Mouse (Mus musculus): ENCODE measurements around the gene Kctd7. TPM values are rescaled to one million over a fixed set of nuclear protein-coding genes. Genes with fewer than 3 reads are reported as not detected.

Kctd7 gene
- polyA plus RNA-seq, 1 experiment from 2014 or later, result 3.7 TPM

DNA sequence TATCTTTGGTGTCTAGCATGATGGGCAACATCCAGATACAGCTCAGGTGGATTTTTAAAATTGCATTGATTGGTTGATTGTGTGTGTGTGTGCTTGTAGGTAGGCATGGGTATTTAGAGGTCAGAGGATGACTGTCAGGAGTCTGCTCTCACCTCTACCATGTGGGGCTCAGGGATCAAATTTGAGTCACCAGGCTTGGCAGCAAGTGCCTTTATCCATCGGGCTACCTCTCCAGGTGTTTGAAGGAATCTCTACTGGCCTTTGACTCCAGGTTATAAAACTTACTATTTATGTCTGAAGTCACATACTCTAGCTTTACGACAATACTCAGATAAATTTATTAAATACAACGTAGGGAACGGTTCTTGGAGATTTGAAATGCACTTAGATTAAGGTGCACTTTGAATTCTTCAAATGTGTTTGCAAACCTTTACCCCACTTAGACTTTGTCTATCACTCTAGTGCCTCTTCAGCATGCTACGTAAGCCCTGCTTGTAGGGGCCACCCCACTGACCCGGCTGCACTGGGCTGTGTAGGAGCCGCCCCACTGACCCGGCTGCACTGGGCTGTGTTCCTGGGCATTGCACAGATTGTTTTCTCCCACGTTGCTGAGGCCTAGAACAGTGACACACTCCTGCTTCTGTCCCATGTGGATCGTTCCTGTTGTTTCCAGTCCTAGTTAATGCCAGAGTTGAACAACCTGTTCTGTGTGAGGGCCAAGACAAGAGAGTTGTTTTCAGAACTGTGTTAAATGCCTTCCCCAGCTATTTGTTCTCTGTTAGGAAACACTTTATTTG is 55.8 kb downstream of the Kctd7 start:
- 87% methylated on average over 10 of the region's 10 CpGs for WGBS

DNA sequence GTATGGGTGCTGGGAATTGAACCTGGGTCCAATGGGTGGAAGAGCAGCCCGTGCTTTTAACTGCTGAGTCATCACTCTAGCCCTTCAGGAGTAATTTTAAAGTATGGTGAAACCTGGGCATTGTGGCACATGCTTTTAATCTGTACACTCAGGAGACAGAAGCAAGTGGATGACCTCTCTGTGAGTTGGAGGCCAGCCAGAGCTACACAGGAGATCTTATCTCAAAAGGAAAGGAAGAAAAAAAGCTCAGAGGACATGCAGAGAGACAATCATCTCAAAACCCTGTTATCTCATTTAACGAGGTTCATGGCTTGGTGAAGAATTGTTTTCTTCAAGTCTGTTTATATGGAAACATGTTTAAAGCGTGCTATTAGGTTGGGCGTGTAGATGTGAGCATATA is 59.3 kb downstream of the Kctd7 start:
- H3K4me3 ChIP-seq (ENCODE audit: low read depth, low read length), result no peak overlapping the region
- H3K4me2 ChIP-seq (ENCODE audit: low read depth, severe bottlenecking), result no peak overlapping the region
- H3K9ac ChIP-seq (ENCODE audit: low read length), result no peak overlapping the region
- no peaks in the 10 kb centered on the region for H3K9me3 ChIP-seq (ENCODE audit: control insufficient read depth, low read length)
- H3K27me3 ChIP-seq (ENCODE audit: control insufficient read depth, insufficient read depth, low read length), result no peaks in the 10 kb centered on the region
- H3K36me3 ChIP-seq (ENCODE audit: control insufficient read depth, insufficient read depth, low read length), result peaks cover 6% of the 10 kb centered on the region; the same call in 1 of the 2 replicates
- ATAC-seq (ENCODE audit: insufficient number of reproducible peaks, low FRiP score, low TSS enrichment, low read depth) (no peak), DNase-seq (ENCODE audit: low spot score) (no peak)
- H3K4me1 ChIP-seq (ENCODE audit: control insufficient read depth, insufficient read depth, low read length), result no peaks in the 10 kb centered on the region
- H3K27ac ChIP-seq (replicated peaks; ENCODE audit: low read depth, low read length), result no peak overlapping the region
- WGBS, result 85% methylated on average over 4 of the region's 4 CpGs

More for the DNA sequence above, 55.8 kb downstream of the Kctd7 start:
- Histone ChIP-seq H3K4me2 (ENCODE audit: low read depth, severe bottlenecking) (no peak overlapping the region), H3K36me3 (ENCODE audit: control insufficient read depth, insufficient read depth, low read length) (peaks cover 3% of the 10 kb centered on the region; the same call in 1 of the 2 replicates), H3K4me3 (ENCODE audit: low read depth, low read length) (no peak overlapping the region), H3K27ac (replicated peaks; ENCODE audit: low read depth, low read length) (no peak overlapping the region), H3K9me3 (ENCODE audit: control insufficient read depth, low read length) (no peaks in the 10 kb centered on the region), H3K4me1 (ENCODE audit: control insufficient read depth, insufficient read depth, low read length) (no peaks in the 10 kb centered on the region), H3K27me3 (ENCODE audit: control insufficient read depth, insufficient read depth, low read length) (no peaks in the 10 kb centered on the region), H3K9ac (ENCODE audit: low read length) (no peak overlapping the region)
- ATAC-seq (ENCODE audit: insufficient number of reproducible peaks, low FRiP score, low TSS enrichment, low read depth), result no peak
- DNase-seq (ENCODE audit: low spot score), result no peak

GRCm38 (mm10) chr5:130204560-130204959 is 59.9 kb downstream of the Kctd7 start:
- Histone ChIP-seq H3K9ac (ENCODE audit: low read length) (no peak overlapping the region), H3K4me1 (ENCODE audit: control insufficient read depth, insufficient read depth, low read length) (no peaks in the 10 kb centered on the region), H3K27ac (replicated peaks; ENCODE audit: low read depth, low read length) (no peak overlapping the region), H3K36me3 (ENCODE audit: control insufficient read depth, insufficient read depth, low read length) (peaks cover 9% of the 10 kb centered on the region; the same call in 1 of the 2 replicates), H3K9me3 (ENCODE audit: control insufficient read depth, low read length) (no peaks in the 10 kb centered on the region), H3K4me3 (ENCODE audit: low read depth, low read length) (no peak overlapping the region), H3K27me3 (ENCODE audit: control insufficient read depth, insufficient read depth, low read length) (no peaks in the 10 kb centered on the region), H3K4me2 (ENCODE audit: low read depth, severe bottlenecking) (no peak overlapping the region)
- 79% methylated on average over 6 of the region's 6 CpGs for WGBS
- no peak for DNase-seq (ENCODE audit: low spot score)
- no peak for ATAC-seq (ENCODE audit: insufficient number of reproducible peaks, low FRiP score, low TSS enrichment, low read depth)

Other genes with a start within 250 kb of the Kctd7 start
- gene Zbed5, start 249.1 kb upstream of the Kctd7 start, polyA plus RNA-seq (2014; fragmentation: Nextera tagmentation; extraction: Ambion mirVana), result 12.2 and 13.5 TPM in 2 replicates
- 0.07 and 0.13 TPM in 2 replicates for gene Phkg1, start 246.3 kb upstream of the Kctd7 start, polyA plus RNA-seq (2014; fragmentation: Nextera tagmentation; extraction: Ambion mirVana)
- gene Nupr1l, start 236.3 kb upstream of the Kctd7 start, polyA plus RNA-seq (2014; fragmentation: Nextera tagmentation; extraction: Ambion mirVana), result 4.9 and 5.4 TPM in 2 replicates
- 28.9 and 35.1 TPM in 2 replicates for gene Vkorc1l1, start 202.9 kb upstream of the Kctd7 start, polyA plus RNA-seq (2014; fragmentation: Nextera tagmentation; extraction: Ambion mirVana)
- 55.9 and 57.4 TPM in 2 replicates for gene Gusb, start 141.8 kb upstream of the Kctd7 start, polyA plus RNA-seq (2014; fragmentation: Nextera tagmentation; extraction: Ambion mirVana)
- gene Asl, start 115.6 kb upstream of the Kctd7 start, polyA plus RNA-seq (2014; fragmentation: Nextera tagmentation; extraction: Ambion mirVana), result 25.4 and 29.0 TPM in 2 replicates
- 29.6 and 30.2 TPM in 2 replicates for gene Crcp, start 115.6 kb upstream of the Kctd7 start, polyA plus RNA-seq (2014; fragmentation: Nextera tagmentation; extraction: Ambion mirVana)
- 73.0 and 76.4 TPM in 2 replicates for gene Tpst1, start 71.5 kb upstream of the Kctd7 start, polyA plus RNA-seq (2014; fragmentation: Nextera tagmentation; extraction: Ambion mirVana)
- gene Rabgef1, start 26.9 kb downstream of the Kctd7 start, polyA plus RNA-seq (2014; fragmentation: Nextera tagmentation; extraction: Ambion mirVana), result 23.6 and 23.7 TPM in 2 replicates
- 36.0 and 39.2 TPM in 2 replicates for gene Tmem248, start 72.2 kb downstream of the Kctd7 start, polyA plus RNA-seq (2014; fragmentation: Nextera tagmentation; extraction: Ambion mirVana)
- 61.3 and 63.3 TPM in 2 replicates for gene Sbds, start 110.7 kb downstream of the Kctd7 start, polyA plus RNA-seq (2014; fragmentation: Nextera tagmentation; extraction: Ambion mirVana)
- gene Tyw1, start 110.8 kb downstream of the Kctd7 start, polyA plus RNA-seq (2014; fragmentation: Nextera tagmentation; extraction: Ambion mirVana), result 30.5 and 32.6 TPM in 2 replicates
- gene Caln1, start 224.6 kb downstream of the Kctd7 start, polyA plus RNA-seq (2014; fragmentation: Nextera tagmentation; extraction: Ambion mirVana), result 0.11 and 0.24 TPM in 2 replicates
- not detected in 2 replicates for gene A330070K13Rik, start 239.8 kb downstream of the Kctd7 start, polyA plus RNA-seq (2014; fragmentation: Nextera tagmentation; extraction: Ambion mirVana)